Mouse (Mus musculus) forebrain, embryonic 15.5 days (tissue): ENCODE results near the gene Emilin1. TPM values are rescaled to one million over a fixed set of nuclear protein-coding genes. Genes with fewer than 3 reads are reported as not detected.

Experiments
- ATAC-seq: fragments of 200-750 bp; cut with Nextera tagmentation; replicated peaks from 2 replicates; pipeline ENCODE4 v1.8.0; 2017; ENCODE audit warnings: mild to moderate bottlenecking, moderate TSS enrichment, moderate library complexity
- H3K27ac ChIP-seq: fragments of 300-500 bp; sonication (generic); replicated peaks from 2 replicates; pipeline ENCODE4 v1.5.1; 2015; ENCODE audit warnings: mild to moderate bottlenecking, inconsistent platforms
- H3K27me3 ChIP-seq: fragments of 300-500 bp; sonication (generic); 2 replicates; pipeline ENCODE4 v1.6.1; 2015; ENCODE audit warnings: inconsistent platforms
- H3K36me3 ChIP-seq: fragments of 300-500 bp; sonication (generic); 2 replicates; pipeline ENCODE4 v1.6.1; 2015; ENCODE audit warnings: mild to moderate bottlenecking, inconsistent platforms
- H3K4me1 ChIP-seq: fragments of 300-500 bp; sonication (generic); 2 replicates; pipeline ENCODE4 v1.6.1; 2015; ENCODE audit warnings: inconsistent platforms
- H3K4me2 ChIP-seq: fragments of 300-500 bp; sonication (generic); replicated peaks from 2 replicates; pipeline ENCODE4 v1.6.1; 2015; ENCODE audit warnings: mild to moderate bottlenecking, inconsistent platforms
- H3K4me3 ChIP-seq: fragments of 300-500 bp; sonication (generic); 2 replicates; pipeline ENCODE4 v1.5.1; 2015; ENCODE audit warnings: mild to moderate bottlenecking, inconsistent platforms
- H3K9ac ChIP-seq: fragments of 300-500 bp; sonication (generic); replicated peaks from 2 replicates; pipeline ENCODE4 v1.6.1; 2015; ENCODE audit warnings: mild to moderate bottlenecking, inconsistent platforms
- H3K9me3 ChIP-seq: fragments of 300-500 bp; sonication (generic); 2 replicates; pipeline ENCODE4 v1.6.1; 2016; ENCODE audit warnings: inconsistent platforms
- WGBS: fragments of 180-500 bp; shearing (Covaris S2); methylation state at CpG from one replicate; pipeline ENCODE4 v1.1.7; 2015; ENCODE audit warnings: mixed read lengths; 5-methylcytosine and 5-hydroxymethylcytosine counted together
- polyA plus RNA-seq: library from polyadenylated mRNA; unstranded; fragments of >200 nt; fragmentation: Nextera tagmentation; extraction: Ambion mirVana; gene quantifications from 2 replicates; pipeline ENCODE4 v1.2.1, GENCODE M21; 2015

Emilin1 gene
- polyA plus RNA-seq, 1 experiment from 2014 or later: 12.9 TPM

- Histone ChIP-seq H3K4me1 (peaks cover 29% of the 10 kb centered on the region), H3K9ac (no peak overlapping the region), H3K4me3 (no peak overlapping the region), H3K27me3 (no peaks in the 10 kb centered on the region), H3K36me3 (no peaks in the 10 kb centered on the region), H3K27ac (no peak overlapping the region; the same call in 1 of the 2 replicates), H3K4me2 (no peak overlapping the region), H3K9me3 (no peaks in the 10 kb centered on the region)
- ATAC-seq: no peak
- WGBS: 52% methylated on average over 11 of the region's 11 CpGs
These were observed 6.8 kb downstream of the Emilin1 start for GRCm38 (mm10) chr5:30919831-30920614.

DNA sequence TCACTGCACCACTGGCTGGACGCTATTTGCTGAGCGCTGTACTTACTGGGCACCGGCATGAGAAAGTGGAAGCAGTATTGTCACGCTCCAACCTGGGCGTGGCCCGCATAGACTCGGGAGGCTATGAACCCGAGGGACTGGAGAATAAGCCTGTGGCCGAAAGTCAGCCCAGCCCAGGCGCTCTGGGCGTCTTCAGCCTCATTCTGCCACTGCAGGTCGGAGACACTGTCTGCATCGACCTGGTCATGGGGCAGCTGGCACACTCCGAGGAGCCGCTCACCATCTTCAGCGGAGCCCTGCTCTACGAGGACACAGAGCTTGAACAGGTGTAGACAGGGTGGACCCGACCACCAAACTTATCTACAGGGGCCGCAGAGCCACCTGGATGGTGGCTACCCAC, 7.4 kb downstream of the Emilin1 start:
- Histone ChIP-seq H3K4me1 (peaks cover 25% of the 10 kb centered on the region), H3K4me3 (no peak overlapping the region), H3K9ac (no peak overlapping the region), H3K9me3 (no peaks in the 10 kb centered on the region), H3K27ac (no peak overlapping the region), H3K4me2 (no peak overlapping the region), H3K36me3 (no peaks in the 10 kb centered on the region), H3K27me3 (no peaks in the 10 kb centered on the region)
- WGBS: 62% methylated on average over 19 of the region's 19 CpGs
- peak; percentile 9; the same call in 1 of the 2 replicates for ATAC-seq

- H3K27me3 ChIP-seq: no peaks in the 10 kb centered on the region
- H3K4me1 ChIP-seq: peaks cover 19% of the 10 kb centered on the region
- H3K9ac ChIP-seq: peak within 1 kb of the TSS; percentile 52
- peak within 1 kb of the TSS; percentile 47 for H3K4me3 ChIP-seq
- H3K27ac ChIP-seq: peak within 1 kb of the TSS; percentile 44
- H3K36me3 ChIP-seq: no peaks in the 10 kb centered on the region
- no peaks in the 10 kb centered on the region for H3K9me3 ChIP-seq
- 2% methylated on average over 39 of the region's 40 CpGs for WGBS
- H3K4me2 ChIP-seq: peak within 1 kb of the TSS; percentile 84
- ATAC-seq: peak; percentile 80
These were observed 8.2 kb downstream of the Emilin1 start, which contains the start of gene Khk for GRCm38 (mm10) chr5:30921256-30922033. Khk (plus strand) TSS chr5:30921431.

GRCm38 (mm10) chr5:30922581-30923041, 9.4 kb downstream of the Emilin1 start:
- 77% methylated on average over 10 of the region's 10 CpGs for WGBS
- H3K9ac ChIP-seq: no peak overlapping the region
- H3K9me3 ChIP-seq: no peaks in the 10 kb centered on the region
- no peak overlapping the region for H3K27ac ChIP-seq
- no peaks in the 10 kb centered on the region for H3K27me3 ChIP-seq
- 0 out of 2 replicates have a peak overlapping the region, but pooled peaks have one; percentile 47 for H3K4me3 ChIP-seq
- H3K36me3 ChIP-seq: no peaks in the 10 kb centered on the region
- no peak for ATAC-seq
- H3K4me1 ChIP-seq: peaks cover 19% of the 10 kb centered on the region
- no peak overlapping the region for H3K4me2 ChIP-seq

- WGBS: 91% methylated on average over 6 of the region's 6 CpGs
- no peak overlapping the region for H3K27ac ChIP-seq
- H3K9me3 ChIP-seq: no peaks in the 10 kb centered on the region
- no peaks in the 10 kb centered on the region for H3K27me3 ChIP-seq
- H3K4me3 ChIP-seq: no peak overlapping the region
- no peak overlapping the region for H3K9ac ChIP-seq
- ATAC-seq: no peak
- H3K4me2 ChIP-seq: no peak overlapping the region
- H3K4me1 ChIP-seq: peaks cover 22% of the 10 kb centered on the region
- H3K36me3 ChIP-seq: no peaks in the 10 kb centered on the region
These were observed 9.9 kb downstream of the Emilin1 start for GRCm38 (mm10) chr5:30923119-30923518.

GRCm38 (mm10) chr5:30924614-30925013, 11.4 kb downstream of the Emilin1 start:
- H3K36me3 ChIP-seq: no peaks in the 10 kb centered on the region
- no peak for ATAC-seq
- peaks cover 22% of the 10 kb centered on the region for H3K4me1 ChIP-seq
- no peak overlapping the region for H3K9ac ChIP-seq
- no peaks in the 10 kb centered on the region for H3K27me3 ChIP-seq
- H3K9me3 ChIP-seq: no peaks in the 10 kb centered on the region
- no peak overlapping the region for H3K4me2 ChIP-seq
- H3K4me3 ChIP-seq: no peak overlapping the region
- no peak overlapping the region for H3K27ac ChIP-seq
- 78% methylated on average over 8 of the region's 8 CpGs for WGBS

DNA sequence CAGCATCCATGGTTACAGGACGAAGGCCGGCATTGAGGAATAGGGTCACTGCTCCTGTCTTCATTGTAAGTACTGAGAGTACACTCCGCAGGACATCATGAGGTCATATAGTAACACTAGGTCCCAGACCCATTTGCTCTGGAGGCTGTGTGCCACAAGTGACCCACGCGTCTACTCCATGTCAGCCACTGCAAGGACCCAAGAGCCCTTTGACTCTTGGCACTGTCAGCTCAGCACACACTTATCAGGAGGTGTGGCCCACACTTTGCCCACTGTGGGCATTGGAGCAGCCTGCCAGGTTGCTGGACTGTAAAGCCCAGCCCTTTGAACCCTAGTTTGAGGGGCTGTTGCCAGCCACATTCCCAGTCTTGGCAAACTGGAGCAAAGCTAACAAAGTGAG, 12.0 kb downstream of the Emilin1 start:
- H3K9ac ChIP-seq: no peak overlapping the region
- H3K4me1 ChIP-seq: peaks cover 22% of the 10 kb centered on the region
- WGBS: 90% methylated on average over 5 of the region's 5 CpGs
- no peaks in the 10 kb centered on the region for H3K9me3 ChIP-seq
- H3K27me3 ChIP-seq: no peaks in the 10 kb centered on the region
- no peaks in the 10 kb centered on the region for H3K36me3 ChIP-seq
- no peak overlapping the region for H3K4me3 ChIP-seq
- no peak overlapping the region for H3K4me2 ChIP-seq
- ATAC-seq: no peak
- no peak overlapping the region for H3K27ac ChIP-seq

DNA sequence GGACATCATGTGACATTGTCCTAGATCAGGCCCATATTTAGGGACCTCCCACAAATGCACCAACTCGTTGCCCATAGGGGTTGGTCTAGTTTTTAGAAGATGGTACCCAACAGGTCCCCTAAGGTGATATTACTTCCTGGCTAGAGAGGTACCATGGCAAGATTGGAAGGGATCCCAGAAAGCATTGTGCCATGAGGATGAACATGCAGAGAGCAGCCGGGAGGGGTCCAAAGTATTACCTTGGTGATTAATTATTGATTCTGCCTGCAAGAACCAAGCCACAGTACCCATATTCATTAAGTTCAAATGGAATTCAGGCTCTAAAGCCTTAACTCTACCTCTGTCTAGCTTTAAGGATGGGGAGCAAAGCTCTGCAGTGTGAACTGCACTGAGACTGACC, 12.9 kb downstream of the Emilin1 start:
- 76% methylated on average over 2 of the region's 2 CpGs for WGBS
- H3K36me3 ChIP-seq: no peaks in the 10 kb centered on the region
- H3K9me3 ChIP-seq: no peaks in the 10 kb centered on the region
- peaks cover 14% of the 10 kb centered on the region for H3K4me1 ChIP-seq
- H3K4me3 ChIP-seq: no peak overlapping the region
- no peak for ATAC-seq
- no peak overlapping the region for H3K9ac ChIP-seq
- H3K27ac ChIP-seq: no peak overlapping the region
- no peaks in the 10 kb centered on the region for H3K27me3 ChIP-seq
- H3K4me2 ChIP-seq: no peak overlapping the region

- no peaks in the 10 kb centered on the region for H3K27me3 ChIP-seq
- H3K4me3 ChIP-seq: no peak overlapping the region
- H3K4me1 ChIP-seq: 0 out of 2 replicates have a peak, but pooled peaks cover 3% of the 10 kb centered on the region
- no peak overlapping the region for H3K9ac ChIP-seq
- ATAC-seq: peak; percentile 75
- peak overlapping the region; percentile 29; the same call in 1 of the 2 replicates for H3K4me2 ChIP-seq
- H3K9me3 ChIP-seq: no peaks in the 10 kb centered on the region
- WGBS: 43% methylated on average over 7 of the region's 7 CpGs
- no peaks in the 10 kb centered on the region for H3K36me3 ChIP-seq
- H3K27ac ChIP-seq: no peak overlapping the region
These were observed 14.8 kb downstream of the Emilin1 start for GRCm38 (mm10) chr5:30927945-30928529.

DNA sequence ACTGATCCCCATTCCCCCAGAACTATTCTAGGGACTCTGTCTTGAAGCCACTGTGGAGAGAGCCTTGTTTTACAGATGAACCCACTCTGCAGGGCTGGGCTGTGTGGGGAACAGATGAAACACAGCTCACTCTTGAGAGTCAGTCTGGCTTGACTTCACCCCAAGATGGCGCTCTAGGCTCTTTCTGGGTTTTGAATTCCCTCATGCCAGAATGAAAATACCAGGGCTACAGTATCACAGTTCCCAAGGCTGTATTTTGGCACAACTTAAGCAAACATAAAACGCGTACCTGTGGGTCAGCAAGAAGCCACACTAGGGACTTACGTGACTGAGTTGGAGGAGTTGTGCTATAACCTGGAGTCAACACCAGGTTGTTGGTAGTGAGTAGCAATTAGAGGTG, 16.9 kb downstream of the Emilin1 start:
- WGBS: 42% methylated on average over 4 of the region's 4 CpGs
- Histone ChIP-seq H3K36me3 (no peaks in the 10 kb centered on the region), H3K4me1 (0 out of 2 replicates have a peak, but pooled peaks cover 3% of the 10 kb centered on the region), H3K9ac (no peak overlapping the region), H3K27ac (no peak overlapping the region), H3K27me3 (no peaks in the 10 kb centered on the region), H3K4me3 (no peak overlapping the region), H3K4me2 (no peak overlapping the region), H3K9me3 (no peaks in the 10 kb centered on the region)
- ATAC-seq: 0 out of 2 replicates have a peak, but pooled peaks have one; percentile 38

DNA sequence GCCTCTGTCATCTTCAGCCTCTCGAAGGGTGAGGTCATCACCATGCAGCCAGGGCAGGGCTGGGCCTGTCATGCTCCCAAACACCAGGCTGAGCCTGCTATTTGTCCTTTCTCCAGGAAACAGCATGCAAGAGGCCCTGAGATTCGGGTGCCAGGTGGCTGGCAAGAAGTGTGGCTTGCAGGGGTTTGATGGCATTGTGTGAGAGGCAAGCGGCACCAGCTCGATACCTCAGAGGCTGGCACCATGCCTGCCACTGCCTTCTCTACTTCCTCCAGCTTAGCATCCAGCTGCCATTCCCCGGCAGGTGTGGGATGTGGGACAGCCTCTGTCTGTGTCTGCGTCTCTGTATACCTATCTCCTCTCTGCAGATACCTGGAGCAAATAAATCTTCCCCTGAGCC, 17.6 kb downstream of the Emilin1 start:
- Histone ChIP-seq H3K27me3 (no peaks in the 10 kb centered on the region), H3K27ac (no peak overlapping the region), H3K9ac (no peak overlapping the region), H3K9me3 (no peaks in the 10 kb centered on the region), H3K36me3 (no peaks in the 10 kb centered on the region), H3K4me1 (0 out of 2 replicates have a peak, but pooled peaks cover 3% of the 10 kb centered on the region), H3K4me3 (no peak overlapping the region), H3K4me2 (no peak overlapping the region)
- WGBS: 72% methylated on average over 6 of the region's 6 CpGs
- ATAC-seq: no peak

DNA sequence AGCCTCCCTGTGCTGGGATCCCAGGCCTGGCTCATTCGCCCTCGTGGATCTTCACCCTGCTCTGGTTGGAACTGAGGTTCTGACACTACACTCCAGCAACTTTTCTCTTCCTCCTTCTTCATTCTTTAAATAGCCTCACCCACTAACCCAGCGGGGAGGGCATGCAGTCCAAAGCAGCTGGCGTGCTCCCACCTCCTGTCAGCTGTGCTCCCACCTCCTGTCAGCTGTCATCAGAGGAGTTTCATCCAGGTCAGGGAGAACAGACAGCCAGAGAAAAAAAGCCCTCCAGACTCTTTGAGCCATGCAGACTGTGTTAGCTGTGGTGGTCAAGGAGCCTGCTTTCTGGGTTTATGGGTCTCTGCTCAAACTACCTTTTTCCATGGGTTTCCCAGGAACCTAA, 18.2 kb downstream of the Emilin1 start:
- H3K9ac ChIP-seq: no peak overlapping the region
- no peak for ATAC-seq
- 0 out of 2 replicates have a peak, but pooled peaks cover 3% of the 10 kb centered on the region for H3K4me1 ChIP-seq
- H3K9me3 ChIP-seq: no peaks in the 10 kb centered on the region
- 85% methylated on average over 4 of the region's 4 CpGs for WGBS
- no peak overlapping the region for H3K27ac ChIP-seq
- H3K4me3 ChIP-seq: no peak overlapping the region
- H3K4me2 ChIP-seq: no peak overlapping the region
- H3K27me3 ChIP-seq: no peaks in the 10 kb centered on the region
- H3K36me3 ChIP-seq: no peaks in the 10 kb centered on the region
